Mouse (Mus musculus) erythroblast, embryonic 14.5 days (primary cell): ENCODE results near the gene Tgm4. TPM values are rescaled to one million over a fixed set of nuclear protein-coding genes. Genes with fewer than 3 reads are reported as not detected.

Experiments
- H3K27me3 ChIP-seq: 2 replicates; pipeline ENCODE4 v1.6.1; 2012; ENCODE audit warnings: inconsistent platforms; ENCODE audit not compliant: control insufficient read depth
- H3K36me3 ChIP-seq: 2 replicates; pipeline ENCODE4 v1.6.1; 2012; ENCODE audit warnings: mild to moderate bottlenecking, inconsistent platforms; ENCODE audit not compliant: control insufficient read depth
- H3K4me1 ChIP-seq: 2 replicates; pipeline ENCODE4 v1.6.1; 2012; ENCODE audit warnings: inconsistent platforms; ENCODE audit not compliant: control insufficient read depth
- H3K4me3 ChIP-seq: replicated peaks from 2 replicates; pipeline ENCODE3; 2012; ENCODE audit warnings: moderate library complexity, mild to moderate bottlenecking, inconsistent platforms
- H3K9me3 ChIP-seq: 2 replicates; pipeline ENCODE4 v1.6.1; 2012; ENCODE audit warnings: low read length, inconsistent platforms, mixed read lengths; ENCODE audit not compliant: control insufficient read depth
- GATA1 ChIP-seq: IDR thresholded peaks from 2 replicates; pipeline ENCODE4 v1.6.1; 2012; ENCODE audit warnings: low read length, inconsistent platforms, mixed read lengths
- TAL1 ChIP-seq: IDR thresholded peaks from 3 replicates; pipeline ENCODE4 v1.6.1; 2012; ENCODE audit warnings: low read length, inconsistent platforms, mixed read lengths
- polyA plus RNA-seq: library from polyadenylated mRNA; stranded (reverse); fragments of >175 nt; gene quantifications from 2 replicates; pipeline ENCODE4 v1.2.3, GENCODE M21; 2012

Gene Tgm4
- polyA plus RNA-seq, 1 experiment, result 0.04 TPM

GRCm38 (mm10) chr9:123099631-123100455, 65.3 kb downstream of the Tgm4 start:
- TF ChIP-seq TAL1 (no peak), GATA1 (no peak)
- H3K36me3 ChIP-seq, result peaks cover 89% of the 10 kb centered on the region

GRCm38 (mm10) chr9:123103425-123103824, 68.9 kb downstream of the Tgm4 start:
- no peaks in the 10 kb centered on the region for H3K9me3 ChIP-seq
- H3K36me3 ChIP-seq, result peaks cover 76% of the 10 kb centered on the region
- H3K4me3 ChIP-seq, result no peak overlapping the region
- no peaks in the 10 kb centered on the region for H3K27me3 ChIP-seq
- H3K4me1 ChIP-seq, result peaks cover 14% of the 10 kb centered on the region
- TF ChIP-seq GATA1 (no peak), TAL1 (no peak)

More at GRCm38 (mm10) chr9:123099631-123100455, 65.3 kb downstream of the Tgm4 start:
- Histone ChIP-seq H3K4me3 (no peak overlapping the region), H3K4me1 (peaks cover 13% of the 10 kb centered on the region), H3K27me3 (no peaks in the 10 kb centered on the region), H3K9me3 (no peaks in the 10 kb centered on the region)

- H3K36me3 ChIP-seq, result peaks cover 73% of the 10 kb centered on the region
- no peaks in the 10 kb centered on the region for H3K27me3 ChIP-seq
- H3K9me3 ChIP-seq, result no peaks in the 10 kb centered on the region
- no peak for TF ChIP-seq GATA1
- no peak for TF ChIP-seq TAL1
- H3K4me1 ChIP-seq, result peaks cover 18% of the 10 kb centered on the region
- H3K4me3 ChIP-seq, result no peak overlapping the region
Measured at GRCm38 (mm10) chr9:123104362-123104761, 69.8 kb downstream of the Tgm4 start.

GRCm38 (mm10) chr9:123107186-123107585, 72.7 kb downstream of the Tgm4 start:
- Histone ChIP-seq H3K4me1 (peaks cover 17% of the 10 kb centered on the region), H3K27me3 (no peaks in the 10 kb centered on the region), H3K36me3 (peaks cover 52% of the 10 kb centered on the region), H3K4me3 (no peak overlapping the region), H3K9me3 (no peaks in the 10 kb centered on the region)
- TF ChIP-seq GATA1 (no peak), TAL1 (no peak)

GRCm38 (mm10) chr9:123109188-123109587, 74.7 kb downstream of the Tgm4 start:
- peaks cover 40% of the 10 kb centered on the region for H3K36me3 ChIP-seq
- H3K4me3 ChIP-seq, result no peak overlapping the region
- no peak for TF ChIP-seq TAL1
- TF ChIP-seq GATA1, result no peak
- H3K9me3 ChIP-seq, result no peaks in the 10 kb centered on the region
- H3K4me1 ChIP-seq, result peaks cover 34% of the 10 kb centered on the region
- H3K27me3 ChIP-seq, result no peaks in the 10 kb centered on the region

GRCm38 (mm10) chr9:123111751-123112221, 77.3 kb downstream of the Tgm4 start:
- Histone ChIP-seq H3K9me3 (no peaks in the 10 kb centered on the region), H3K36me3 (peaks cover 38% of the 10 kb centered on the region), H3K4me3 (peak overlapping the region; percentile 90), H3K27me3 (no peaks in the 10 kb centered on the region), H3K4me1 (peaks cover 43% of the 10 kb centered on the region)
- no peak for TF ChIP-seq GATA1
- TF ChIP-seq TAL1, result no peak

GRCm38 (mm10) chr9:123112805-123113521, 78.4 kb downstream of the Tgm4 start, which contains the start of the genes Zdhhc3 and Exosc7:
Gene Zdhhc3 (minus strand): TSS chr9:123113205.
Gene Exosc7 (plus strand): TSS chr9:123113215.
- Histone ChIP-seq H3K4me1 (peaks cover 44% of the 10 kb centered on the region), H3K27me3 (no peaks in the 10 kb centered on the region), H3K4me3 (peak within 1 kb of the TSS; percentile 90), H3K36me3 (peaks cover 36% of the 10 kb centered on the region), H3K9me3 (no peaks in the 10 kb centered on the region)
- TF ChIP-seq GATA1 (no peak), TAL1 (no peak)

GRCm38 (mm10) chr9:123113931-123114330, 79.4 kb downstream of the Tgm4 start:
- H3K27me3 ChIP-seq, result no peaks in the 10 kb centered on the region
- no peaks in the 10 kb centered on the region for H3K9me3 ChIP-seq
- peaks cover 44% of the 10 kb centered on the region for H3K4me1 ChIP-seq
- TF ChIP-seq GATA1 (no peak), TAL1 (no peak)
- H3K36me3 ChIP-seq, result peaks cover 41% of the 10 kb centered on the region
- H3K4me3 ChIP-seq, result peak overlapping the region; percentile 90

GRCm38 (mm10) chr9:123115566-123115965, 81.0 kb downstream of the Tgm4 start:
- Histone ChIP-seq H3K27me3 (no peaks in the 10 kb centered on the region), H3K9me3 (no peaks in the 10 kb centered on the region), H3K4me1 (peaks cover 40% of the 10 kb centered on the region), H3K36me3 (peaks cover 48% of the 10 kb centered on the region), H3K4me3 (no peak overlapping the region)
- TF ChIP-seq GATA1, result no peak

Other genes starting within 250 kb of the Tgm4 start
- not detected in 2 replicates for gene Tcaim, start 229.2 kb upstream of the Tgm4 start, polyA plus RNA-seq
- gene Gm35549, start 190.7 kb upstream of the Tgm4 start, polyA plus RNA-seq, result not detected in 2 replicates
- gene Zfp445, start 168.7 kb upstream of the Tgm4 start, polyA plus RNA-seq, result 0.45 and 0.46 TPM in 2 replicates
- not detected in 2 replicates for gene Zkscan7, start 149.0 kb upstream of the Tgm4 start, polyA plus RNA-seq
- gene Zfp105, start 111.7 kb upstream of the Tgm4 start, polyA plus RNA-seq, result not detected in 2 replicates
- 0.46 and 0.77 TPM in 2 replicates for gene 1110059G10Rik, start 83.7 kb upstream of the Tgm4 start, polyA plus RNA-seq
- 1.1 and 1.6 TPM in 2 replicates for gene Kif15, start 83.7 kb upstream of the Tgm4 start, polyA plus RNA-seq
- 0.04 and 0.30 TPM in 2 replicates for gene Tmem42, start 13.4 kb upstream of the Tgm4 start, polyA plus RNA-seq
- gene Zdhhc3, start 78.5 kb downstream of the Tgm4 start, polyA plus RNA-seq, result 3.2 and 3.3 TPM in 2 replicates
- gene Exosc7, start 78.5 kb downstream of the Tgm4 start, polyA plus RNA-seq, result 0.53 and 0.86 TPM in 2 replicates
- gene Clec3b, start 116.2 kb downstream of the Tgm4 start, polyA plus RNA-seq, result not detected in 2 replicates
- gene Cdcp1, start 181.3 kb downstream of the Tgm4 start, polyA plus RNA-seq, result not detected in 2 replicates
- 0.30 and 0.34 TPM in 2 replicates for gene Tmem158, start 226.0 kb downstream of the Tgm4 start, polyA plus RNA-seq